Mouse (Mus musculus) neural tube, embryonic 14.5 days (tissue): ENCODE measurements at regions not wholly inside any gene's neighbourhood (a gene's known extent, or its start where the extent isn't known, plus 50 kb on each side); places are given as distances from the start of the nearest gene placed in this dataset.
A peak's percentile ranks its signal among the peaks of the same experiment; 100 is the strongest.

ENCODE experiments used
- ATAC-seq: fragments of 200-750 bp; cut with Nextera tagmentation; 2 replicates; pipeline ENCODE4 v1.8.0; 2017; ENCODE audit warnings: low read depth, mild to moderate bottlenecking, moderate TSS enrichment, moderate library complexity
- H3K27ac ChIP-seq: fragments of 300-500 bp; sonication (generic); 2 replicates; pipeline ENCODE4 v1.5.1; 2014; ENCODE audit warnings: low read depth, mild to moderate bottlenecking, control low read depth, low read length, moderate library complexity, mixed read lengths
- H3K27me3 ChIP-seq: fragments of 300-500 bp; sonication (generic); 2 replicates; pipeline ENCODE4 v1.6.1; 2014; ENCODE audit warnings: low read length; ENCODE audit not compliant: control insufficient read depth, insufficient read depth
- H3K36me3 ChIP-seq: fragments of 300-500 bp; sonication (generic); 2 replicates; pipeline ENCODE4 v1.6.1; 2014; ENCODE audit warnings: low read length, mixed read lengths; ENCODE audit not compliant: control insufficient read depth, insufficient read depth
- H3K4me1 ChIP-seq: fragments of 300-500 bp; sonication (generic); 2 replicates; pipeline ENCODE4 v1.6.1; 2014; ENCODE audit warnings: low read length; ENCODE audit not compliant: control insufficient read depth, insufficient read depth
- H3K4me2 ChIP-seq: fragments of 300-500 bp; sonication (generic); 2 replicates; pipeline ENCODE4 v1.6.1; 2014; ENCODE audit warnings: mild to moderate bottlenecking, low read depth, low read length, control low read depth
- H3K4me3 ChIP-seq: fragments of 300-500 bp; sonication (generic); 2 replicates; pipeline ENCODE4 v1.5.1; 2014; ENCODE audit warnings: low read depth, low read length, control low read depth, mixed read lengths
- H3K9ac ChIP-seq: fragments of 300-500 bp; sonication (generic); replicated peaks from 2 replicates; pipeline ENCODE4 v1.6.1; 2014; ENCODE audit warnings: low read depth, mild to moderate bottlenecking, control low read depth, low read length, mixed read lengths
- H3K9me3 ChIP-seq: fragments of 300-500 bp; sonication (generic); 2 replicates; pipeline ENCODE4 v1.6.1; 2016; ENCODE audit warnings: low read length; ENCODE audit not compliant: control insufficient read depth
- WGBS: fragments of 180-500 bp; shearing (Covaris S2); extraction: QIAGEN DNeasy Blood & Tissue Kit; methylation state at CpG from one replicate; pipeline ENCODE4 v1.1.7; 2014; 5-methylcytosine and 5-hydroxymethylcytosine counted together

GRCm38 (mm10) chr11:105538421-105539210 is 51.2 kb upstream of the Tanc2 start:
- no peak for ATAC-seq
- Histone ChIP-seq H3K4me1 (no peaks in the 10 kb centered on the region), H3K9ac (no peak overlapping the region), H3K27ac (no peak overlapping the region), H3K27me3 (no peaks in the 10 kb centered on the region), H3K4me3 (no peak overlapping the region), H3K36me3 (no peaks in the 10 kb centered on the region), H3K4me2 (no peak overlapping the region), H3K9me3 (no peaks in the 10 kb centered on the region)
- 85% methylated on average over 7 of the region's 7 CpGs for WGBS

DNA sequence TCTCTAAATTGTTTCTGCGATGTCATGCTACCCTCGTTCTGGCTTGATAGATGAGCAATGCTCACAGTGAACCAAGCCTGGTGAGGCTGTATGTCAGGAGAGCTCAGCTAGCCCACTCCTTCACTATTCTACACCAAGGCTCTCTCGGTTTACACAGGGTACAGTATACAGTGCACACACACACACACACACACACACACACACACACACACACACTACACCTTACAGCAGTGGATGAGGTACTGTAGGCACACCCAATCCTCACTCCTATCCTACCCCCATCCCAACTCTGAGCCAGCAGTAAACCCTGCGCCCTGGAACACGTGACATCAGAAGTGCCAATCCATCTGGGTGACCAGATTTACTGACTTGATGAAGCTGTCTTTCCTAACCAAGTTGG is 57.2 kb upstream of the Tanc2 start:
- no peaks in the 10 kb centered on the region for H3K4me1 ChIP-seq
- H3K4me3 ChIP-seq: no peak overlapping the region
- H3K4me2 ChIP-seq: no peak overlapping the region
- no peak overlapping the region for H3K9ac ChIP-seq
- H3K36me3 ChIP-seq: no peaks in the 10 kb centered on the region
- no peaks in the 10 kb centered on the region for H3K9me3 ChIP-seq
- H3K27ac ChIP-seq: no peak overlapping the region
- 72% methylated on average over 5 of the region's 5 CpGs for WGBS
- no peaks in the 10 kb centered on the region for H3K27me3 ChIP-seq
- 0 out of 2 replicates have a peak, but pooled peaks have one; percentile 17 for ATAC-seq

GRCm38 (mm10) chr11:105530711-105531157 is 59.1 kb upstream of the Tanc2 start:
- ATAC-seq: no peak
- WGBS: 77% methylated on average over 10 of the region's 10 CpGs
- Histone ChIP-seq H3K27ac (no peak overlapping the region), H3K4me3 (no peak overlapping the region), H3K27me3 (no peaks in the 10 kb centered on the region), H3K4me2 (no peak overlapping the region), H3K9ac (no peak overlapping the region), H3K9me3 (no peaks in the 10 kb centered on the region), H3K4me1 (no peaks in the 10 kb centered on the region), H3K36me3 (no peaks in the 10 kb centered on the region)

DNA sequence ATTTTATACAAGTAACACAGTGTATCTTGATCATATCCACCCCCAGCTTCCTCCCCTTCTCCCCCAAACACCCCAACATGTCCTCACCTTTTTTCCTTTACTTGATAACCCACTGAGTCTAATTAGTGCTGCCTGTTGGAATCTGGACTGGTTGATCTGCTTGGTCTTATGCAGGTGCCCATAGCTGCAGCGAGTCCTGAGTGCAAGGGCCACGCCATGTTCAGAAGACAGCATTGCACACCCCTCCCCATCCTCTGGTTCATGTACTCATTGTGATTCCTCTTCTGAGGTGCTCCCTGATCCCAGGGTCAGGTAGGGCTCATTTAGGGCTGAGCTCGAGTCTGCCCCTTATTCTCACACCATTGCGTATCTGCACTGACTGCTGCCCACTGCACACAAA is 63.7 kb upstream of the Tanc2 start:
- ATAC-seq: no peak
- Histone ChIP-seq H3K4me2 (no peak overlapping the region), H3K9me3 (no peaks in the 10 kb centered on the region), H3K9ac (no peak overlapping the region), H3K27me3 (no peaks in the 10 kb centered on the region), H3K4me3 (no peak overlapping the region), H3K27ac (no peak overlapping the region), H3K36me3 (no peaks in the 10 kb centered on the region), H3K4me1 (peaks cover 6% of the 10 kb centered on the region; the same call in 1 of the 2 replicates)
- 94% methylated on average over 4 of the region's 4 CpGs for WGBS

DNA sequence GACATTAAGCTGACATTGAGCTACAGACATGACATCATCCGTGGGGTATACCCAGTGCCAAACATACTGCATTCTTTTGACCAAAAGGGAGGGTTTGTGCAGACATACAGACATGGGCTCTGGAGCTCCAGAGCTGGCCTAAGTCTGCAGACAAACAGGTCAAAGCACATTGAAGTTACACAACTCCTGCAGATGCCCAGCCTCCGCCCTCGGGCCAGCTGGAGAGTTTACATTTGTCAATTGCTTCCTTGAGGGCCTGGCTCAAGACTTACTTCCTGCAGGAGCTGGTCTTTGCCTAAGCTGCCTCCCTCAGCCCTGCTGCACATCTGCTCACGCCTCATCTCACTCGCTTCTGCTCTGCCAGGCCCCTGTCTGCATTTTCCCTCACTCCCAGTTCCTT is 64.2 kb upstream of the Tanc2 start:
- Histone ChIP-seq H3K9me3 (no peaks in the 10 kb centered on the region), H3K27me3 (no peaks in the 10 kb centered on the region), H3K36me3 (no peaks in the 10 kb centered on the region), H3K4me1 (peaks cover 6% of the 10 kb centered on the region; the same call in 1 of the 2 replicates), H3K27ac (no peak overlapping the region), H3K9ac (no peak overlapping the region), H3K4me2 (no peak overlapping the region), H3K4me3 (no peak overlapping the region)
- 57% methylated on average over 5 of the region's 5 CpGs for WGBS
- no peak for ATAC-seq

DNA sequence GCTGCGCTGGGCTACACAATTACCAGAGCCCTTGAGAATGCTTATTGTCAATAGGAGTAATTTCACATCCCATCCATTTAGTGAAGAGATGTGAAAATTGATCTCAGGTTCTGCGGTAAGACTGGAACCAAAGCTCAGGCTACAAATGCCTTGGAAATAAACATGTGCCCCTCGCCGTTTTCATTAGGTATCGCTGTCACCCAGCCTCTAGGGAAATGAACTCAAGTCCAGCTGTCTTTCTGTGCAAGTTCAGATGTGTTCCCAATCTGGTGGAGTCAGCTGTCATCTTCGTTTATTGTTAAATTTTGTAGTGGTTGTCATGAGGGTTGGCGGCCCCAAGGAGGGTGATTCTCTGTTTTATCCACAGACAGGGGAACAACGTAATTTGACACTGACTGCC is 65.4 kb upstream of the Tanc2 start:
- H3K9me3 ChIP-seq: no peaks in the 10 kb centered on the region
- no peaks in the 10 kb centered on the region for H3K36me3 ChIP-seq
- no peak overlapping the region for H3K4me2 ChIP-seq
- H3K4me3 ChIP-seq: no peak overlapping the region
- WGBS: 13% methylated on average over 8 of the region's 8 CpGs
- no peak for ATAC-seq
- H3K27ac ChIP-seq: no peak overlapping the region
- no peak overlapping the region for H3K9ac ChIP-seq
- peaks cover 6% of the 10 kb centered on the region; the same call in 1 of the 2 replicates for H3K4me1 ChIP-seq
- no peaks in the 10 kb centered on the region for H3K27me3 ChIP-seq

DNA sequence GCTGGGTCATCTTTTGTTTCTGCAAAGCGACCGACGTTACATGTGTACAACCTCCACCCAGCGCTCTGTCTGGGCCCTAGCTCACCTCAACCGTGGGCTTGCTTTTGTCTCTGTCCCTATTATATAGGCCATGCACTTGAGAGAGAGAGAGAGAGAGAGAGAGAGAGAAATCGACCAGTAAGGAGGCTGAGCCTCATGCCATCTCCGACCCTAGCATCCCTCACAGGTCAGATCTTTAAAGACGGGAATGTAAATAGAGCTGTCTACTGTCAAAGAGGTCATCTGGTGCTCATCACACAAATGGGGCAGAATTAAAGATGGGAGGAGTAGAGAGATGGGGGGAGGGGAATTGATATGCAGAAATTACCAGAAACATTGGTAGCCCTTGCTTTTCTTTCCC is 66.0 kb upstream of the Tanc2 start:
- Histone ChIP-seq H3K27me3 (no peaks in the 10 kb centered on the region), H3K4me2 (no peak overlapping the region), H3K9me3 (no peaks in the 10 kb centered on the region), H3K36me3 (no peaks in the 10 kb centered on the region), H3K4me3 (no peak overlapping the region), H3K27ac (no peak overlapping the region), H3K4me1 (peaks cover 6% of the 10 kb centered on the region; the same call in 1 of the 2 replicates), H3K9ac (no peak overlapping the region)
- 14% methylated on average over 8 of the region's 8 CpGs for WGBS
- no peak for ATAC-seq

DNA sequence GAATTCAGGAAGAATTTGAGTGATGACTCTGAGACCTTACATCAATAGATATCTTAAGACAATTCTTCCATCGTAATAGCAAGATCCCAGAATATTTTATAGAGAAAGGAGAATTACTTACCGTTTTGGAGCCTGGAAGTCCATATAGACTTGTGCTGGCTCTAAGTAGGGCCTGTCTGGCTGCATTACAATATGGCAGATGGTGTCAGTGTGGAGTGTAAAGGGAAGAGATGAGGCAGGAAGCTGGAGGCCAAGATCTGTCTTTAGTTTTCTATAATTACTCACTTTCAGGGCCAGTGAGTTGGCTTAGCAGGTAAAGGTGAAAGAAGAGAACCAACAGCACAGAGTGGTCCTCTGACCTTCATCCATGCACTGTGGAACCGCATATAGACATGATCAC is 63.9 kb upstream of the March10 start:
- ATAC-seq: no peak
- H3K4me2 ChIP-seq: no peak overlapping the region
- peaks cover 6% of the 10 kb centered on the region; the same call in 1 of the 2 replicates for H3K4me1 ChIP-seq
- H3K9ac ChIP-seq: no peak overlapping the region
- H3K9me3 ChIP-seq: no peaks in the 10 kb centered on the region
- H3K4me3 ChIP-seq: no peak overlapping the region
- H3K27ac ChIP-seq: no peak overlapping the region
- no peaks in the 10 kb centered on the region for H3K36me3 ChIP-seq
- 90% methylated on average over 3 of the region's 3 CpGs for WGBS
- no peaks in the 10 kb centered on the region for H3K27me3 ChIP-seq

DNA sequence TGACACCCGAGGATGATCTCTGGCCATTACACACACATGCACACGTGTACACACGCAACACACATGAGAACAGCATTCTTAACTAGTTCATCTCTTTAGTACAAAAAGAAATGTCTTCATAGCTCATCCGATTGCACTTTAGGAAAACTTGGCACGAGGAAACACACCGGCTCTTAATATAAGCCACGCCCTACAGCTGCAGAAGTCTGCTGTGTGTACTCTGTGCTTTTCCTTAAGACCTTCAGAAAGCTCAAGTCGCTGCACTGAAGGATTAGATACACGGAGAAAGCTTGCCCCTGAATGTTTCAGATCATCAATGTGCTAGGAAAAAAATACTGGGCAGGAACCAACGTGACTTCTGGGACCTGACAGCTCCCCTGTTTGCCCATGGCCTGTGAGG is 56.7 kb upstream of the March10 start:
- peaks cover 9% of the 10 kb centered on the region for H3K4me1 ChIP-seq
- H3K9me3 ChIP-seq: no peaks in the 10 kb centered on the region
- 92% methylated on average over 10 of the region's 10 CpGs for WGBS
- ATAC-seq: no peak
- H3K27ac ChIP-seq: no peak overlapping the region
- no peak overlapping the region for H3K4me2 ChIP-seq
- no peak overlapping the region for H3K9ac ChIP-seq
- H3K36me3 ChIP-seq: no peaks in the 10 kb centered on the region
- no peak overlapping the region for H3K4me3 ChIP-seq
- H3K27me3 ChIP-seq: no peaks in the 10 kb centered on the region
